Mouse (Mus musculus): ENCODE data around the gene Cd109. TPM values are rescaled to one million over a fixed set of nuclear protein-coding genes. Genes with fewer than 3 reads are reported as not detected.

Gene Cd109
- total RNA-seq, 2 experiments from 2014 or later, result 0.57 to 0.76 TPM

Other genes with a start within 250 kb of the Cd109 start
- gene Dppa5a, start 247.4 kb upstream of the Cd109 start, total RNA-seq (2021), result not detected
- gene Ooep, start 236.8 kb upstream of the Cd109 start, total RNA-seq (2021), result under 1 TPM in 1 of 2 experiments, not detected in 1; 0.16 TPM
- gene Ddx43, start 219.8 kb upstream of the Cd109 start, total RNA-seq (2021), result under 1 TPM in 1 of 2 experiments, not detected in 1; 0.14 TPM
- under 1 TPM; 0.48 to 0.53 TPM for gene Cgas, start 172.3 kb upstream of the Cd109 start, total RNA-seq (2021)
- gene Mto1, start 167.3 kb upstream of the Cd109 start, total RNA-seq (2021), result 10 to 100 TPM; 26.0 to 29.5 TPM
- gene Gm17324, start 166.8 kb upstream of the Cd109 start, total RNA-seq (2021), result under 1 TPM; 0.66 to 0.73 TPM
- 1,000 to 10,000 TPM; 2,219 to 2,332 TPM for gene Eef1a1, start 126.4 kb upstream of the Cd109 start, total RNA-seq (2021)
- gene Slc17a5, start 27.5 kb upstream of the Cd109 start, total RNA-seq (2021), result 10 to 100 TPM; 18.2 to 18.5 TPM

All from left cerebral cortex, postnatal 25 days (tissue).